Mouse (Mus musculus): ENCODE measurements at regions not wholly inside any gene's neighbourhood (a gene's known extent, or its start where the extent isn't known, plus 50 kb on each side); places are given as distances from the start of the nearest gene placed in this dataset.

DNA sequence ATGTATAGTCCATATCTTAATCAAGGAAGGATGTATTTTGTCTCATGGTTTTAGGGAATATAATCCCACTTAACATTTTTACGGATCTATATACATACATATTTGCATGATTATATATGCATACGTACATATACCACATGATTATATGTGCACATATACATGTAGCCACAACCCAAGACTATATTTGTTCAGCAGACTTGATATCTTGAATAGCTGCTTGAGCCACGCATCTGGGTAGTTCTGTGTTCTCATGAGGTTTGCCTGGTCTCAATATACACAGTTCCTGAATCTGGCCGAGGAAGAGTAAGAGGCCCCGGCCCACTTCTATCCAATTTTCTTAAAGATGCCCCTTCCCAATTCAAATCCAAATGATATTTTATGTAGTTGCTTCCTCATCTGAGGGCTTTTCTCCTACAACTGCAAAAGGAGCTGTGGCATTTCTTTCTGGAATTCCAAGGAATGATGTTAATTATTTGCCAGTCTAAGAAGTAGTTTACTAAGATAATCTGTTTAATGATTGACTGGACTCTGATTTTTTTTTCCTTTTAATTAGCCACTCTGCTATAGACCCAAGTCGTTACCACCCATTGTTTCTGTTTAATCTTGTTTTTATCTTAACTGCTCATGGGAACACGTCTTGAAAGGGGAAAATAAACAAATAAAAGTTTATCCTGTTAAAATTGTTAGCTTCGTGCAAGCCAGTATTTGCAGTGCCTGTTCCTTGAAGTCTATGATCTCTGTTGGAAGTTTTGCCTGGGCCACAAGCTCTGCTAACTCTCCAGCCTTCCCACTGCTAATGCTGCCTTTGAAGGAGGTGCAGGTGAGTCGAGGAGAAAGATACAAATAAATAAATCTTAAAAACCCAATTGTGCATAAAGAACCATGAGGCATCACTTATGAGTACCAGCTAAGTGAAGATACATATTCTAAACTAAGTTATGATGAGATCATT, 112.9 kb upstream of the Kitl start:
- no peak for DNase-seq (ENCODE audit: low spot score in 2 of 2)

DNA sequence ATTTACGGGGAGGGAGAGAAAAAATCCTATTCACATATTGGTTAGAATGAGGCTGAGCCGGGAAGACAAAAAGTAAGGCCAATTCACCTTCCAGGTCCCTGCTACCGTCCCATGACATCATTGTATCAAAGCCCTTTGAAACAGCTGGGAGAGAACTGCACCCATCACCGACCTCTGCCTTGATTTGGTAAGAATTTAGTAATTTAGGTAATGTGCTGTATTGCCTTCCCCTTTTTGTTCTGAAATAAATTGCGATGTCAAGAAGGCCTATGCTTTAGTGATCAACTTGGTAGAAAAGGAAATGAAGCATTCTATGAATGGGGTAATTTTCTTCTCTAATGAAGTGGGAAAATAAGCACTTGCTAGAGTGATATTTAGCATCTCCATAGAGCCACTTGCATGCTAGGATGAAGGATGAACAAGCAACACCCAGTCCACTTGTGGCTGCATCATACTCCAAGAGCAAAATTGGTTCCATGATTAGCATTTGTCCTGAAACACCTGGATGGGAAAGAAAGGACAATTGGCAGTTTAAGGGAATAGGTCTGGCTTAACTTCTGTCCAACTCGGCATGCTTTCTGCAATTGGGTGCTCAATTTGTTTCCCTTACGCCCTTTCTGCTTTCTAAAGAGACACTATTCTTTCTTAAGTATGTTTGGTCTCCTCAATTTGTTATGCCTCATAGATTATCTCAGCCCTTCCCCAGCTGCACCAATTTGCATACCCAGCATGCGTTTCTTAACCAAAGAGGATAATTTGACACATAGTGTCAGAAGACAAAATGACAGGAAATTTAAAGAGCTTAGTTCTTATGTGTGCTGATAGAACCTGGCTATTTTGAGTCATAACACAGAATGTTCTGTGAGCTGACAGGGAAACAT, 114.2 kb upstream of the Kitl start:
- no peak for DNase-seq (ENCODE audit: low spot score in 2 of 2)

DNA sequence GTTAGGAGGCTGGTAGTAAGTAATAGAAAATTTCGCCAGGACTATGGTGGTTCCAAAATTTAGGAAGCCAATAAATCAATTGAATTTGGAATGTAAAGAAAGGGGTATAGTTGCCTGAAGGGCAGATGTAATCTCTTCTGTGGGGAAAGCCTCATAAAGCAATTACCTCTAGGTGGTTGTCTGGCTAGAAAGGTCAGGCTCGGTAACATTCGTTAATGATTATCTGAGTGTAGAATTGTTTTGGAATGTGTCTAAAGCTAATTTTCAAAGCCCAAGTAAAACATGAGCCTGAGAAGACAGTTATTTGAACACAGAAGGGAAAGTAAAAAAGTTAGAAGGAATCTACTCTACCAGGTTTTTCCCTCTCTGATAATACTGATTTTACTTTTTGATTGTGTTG, 121.4 kb upstream of the Kitl start:
- DNase-seq (ENCODE audit: low spot score in 2 of 2) = no peak

DNA sequence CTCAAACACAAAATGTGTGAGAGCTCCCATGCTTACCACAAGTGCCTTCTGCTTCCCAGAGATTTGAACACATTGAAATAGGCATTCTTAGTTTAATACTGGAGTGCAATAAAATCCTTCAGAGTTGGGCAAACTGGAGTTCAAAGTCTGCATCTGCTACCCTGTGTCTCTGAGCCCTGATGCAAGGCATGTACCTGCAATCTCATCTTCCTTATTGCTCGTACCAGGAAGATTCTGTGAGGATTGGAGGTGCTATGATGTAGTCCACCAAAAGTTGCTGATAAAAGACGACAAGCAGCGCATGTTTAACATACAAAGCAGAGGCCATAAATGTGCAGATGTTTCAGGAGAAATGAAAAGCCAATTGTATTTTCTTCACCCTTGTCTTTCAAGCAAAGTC, 123.5 kb upstream of the Kitl start:
- DNase-seq (ENCODE audit: low spot score in 2 of 2) = no peak

DNA sequence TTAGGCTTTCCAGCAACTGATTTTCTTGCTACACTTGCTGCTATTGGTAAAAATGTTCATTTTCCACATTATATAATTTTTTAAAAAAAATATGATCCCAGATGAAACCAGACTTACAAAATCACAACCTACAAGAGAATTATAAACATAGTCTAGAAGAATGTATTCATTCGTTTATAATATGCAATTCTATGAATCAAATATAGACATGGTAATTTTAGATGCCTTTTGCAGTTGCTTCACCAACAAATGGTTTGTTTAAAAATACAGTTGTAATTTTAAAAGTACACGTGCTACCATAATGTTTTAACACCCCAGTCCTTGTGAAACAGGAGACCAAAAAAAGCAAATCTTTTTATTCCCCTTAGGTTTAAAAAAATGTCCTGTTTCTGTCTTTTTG, 122.4 kb upstream of the Csl start:
- DNase-seq (ENCODE audit: low spot score in 2 of 2) = no peak

DNA sequence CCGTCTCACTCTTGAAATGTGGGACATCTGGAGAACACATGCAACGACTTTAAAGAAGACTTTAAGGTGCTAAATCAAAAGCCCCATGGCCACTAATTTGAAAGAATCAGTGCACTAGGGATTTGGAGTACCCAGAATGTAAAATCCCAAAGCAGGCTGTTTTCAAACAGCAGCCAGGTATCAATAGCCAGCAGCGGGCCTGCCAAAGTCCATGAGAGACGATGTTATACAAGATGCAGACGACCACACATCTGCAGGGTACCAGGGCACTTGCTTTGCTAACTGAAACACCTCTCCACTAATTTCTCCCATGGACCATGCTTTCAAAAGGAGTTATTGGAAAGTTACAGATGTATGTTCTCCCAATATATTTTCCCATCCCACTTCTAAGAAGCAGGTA, 119.9 kb upstream of the Csl start:
- no peak for DNase-seq (ENCODE audit: low spot score in 2 of 2)

DNA sequence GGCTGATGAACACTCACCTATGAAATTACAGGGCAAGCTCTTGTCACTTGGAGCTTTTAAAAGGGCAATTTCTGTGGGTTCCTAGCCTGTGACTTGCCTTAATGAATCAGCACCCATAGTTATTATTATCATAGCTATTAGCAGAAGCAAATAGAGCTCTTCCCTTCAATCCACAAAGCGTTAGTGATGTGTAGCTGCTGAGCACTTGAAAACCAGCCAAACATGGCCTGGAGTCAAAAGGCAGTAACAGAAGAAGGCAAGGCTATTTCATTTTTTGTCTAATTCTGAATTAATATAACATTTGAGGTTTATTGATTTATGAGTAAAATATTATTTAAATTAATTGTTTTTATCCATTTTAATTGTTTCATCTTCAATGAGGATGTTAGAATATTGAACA, 105.3 kb upstream of the Csl start:
- DNase-seq (ENCODE audit: low spot score in 2 of 2) = no peak

DNA sequence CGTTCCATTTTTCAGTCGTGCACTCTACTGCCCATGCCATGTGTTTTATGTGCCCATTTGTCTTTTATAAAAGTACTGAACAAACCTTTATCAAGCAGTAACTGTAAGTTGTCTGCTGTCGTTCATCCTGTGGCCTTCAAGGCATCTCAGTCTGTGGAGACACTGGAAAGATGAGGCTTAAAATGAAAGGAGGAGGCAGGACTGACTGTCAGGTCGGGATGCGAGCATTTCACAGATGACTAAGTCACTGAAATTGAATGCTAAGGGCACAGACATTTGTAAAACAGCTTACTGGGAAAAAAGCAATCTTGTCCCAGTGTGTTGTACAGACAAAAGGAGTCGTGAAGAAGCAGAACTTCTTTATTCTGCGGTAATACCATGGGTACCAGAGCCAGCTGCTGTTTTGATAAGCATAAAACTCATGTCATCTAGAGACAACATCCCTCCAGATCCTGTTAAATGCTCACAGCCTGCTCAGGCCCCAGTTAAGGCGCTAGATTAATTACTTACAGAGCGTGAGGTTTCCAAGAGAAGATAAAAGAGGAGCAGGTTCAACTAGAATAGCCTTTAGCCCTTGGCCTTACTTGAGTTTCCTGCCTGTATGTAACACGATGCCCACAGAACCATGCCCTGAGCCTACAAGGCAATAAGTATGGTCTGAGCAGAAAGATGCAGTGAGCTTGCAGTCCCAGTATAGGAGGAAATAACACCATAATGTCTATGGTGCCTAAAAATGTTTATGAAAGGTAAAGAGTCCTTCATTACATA, 101.0 kb upstream of the Csl start:
- no peak for DNase-seq (ENCODE audit: low spot score in 2 of 2)

DNA sequence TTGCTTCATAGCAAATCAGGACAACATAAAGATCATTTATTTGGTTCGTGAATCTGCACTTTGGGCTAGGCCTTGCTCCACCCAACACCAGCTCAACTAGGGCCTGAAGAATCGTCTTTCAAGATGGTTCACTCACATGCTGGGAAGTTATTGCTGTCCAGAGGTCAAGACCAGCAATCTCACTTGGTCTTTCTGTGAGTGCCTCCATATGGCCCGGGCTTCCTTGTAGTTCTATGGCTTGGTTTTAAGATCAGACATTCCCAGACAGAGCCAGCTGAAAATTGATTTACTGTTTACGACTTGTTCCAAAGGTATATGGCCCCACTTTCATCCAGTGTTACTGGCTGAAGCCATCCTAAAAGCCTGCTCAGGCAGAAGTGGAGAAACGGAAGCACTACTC, 84.7 kb upstream of the Csl start:
- no peak for DNase-seq (ENCODE audit: low spot score in 2 of 2)

DNA sequence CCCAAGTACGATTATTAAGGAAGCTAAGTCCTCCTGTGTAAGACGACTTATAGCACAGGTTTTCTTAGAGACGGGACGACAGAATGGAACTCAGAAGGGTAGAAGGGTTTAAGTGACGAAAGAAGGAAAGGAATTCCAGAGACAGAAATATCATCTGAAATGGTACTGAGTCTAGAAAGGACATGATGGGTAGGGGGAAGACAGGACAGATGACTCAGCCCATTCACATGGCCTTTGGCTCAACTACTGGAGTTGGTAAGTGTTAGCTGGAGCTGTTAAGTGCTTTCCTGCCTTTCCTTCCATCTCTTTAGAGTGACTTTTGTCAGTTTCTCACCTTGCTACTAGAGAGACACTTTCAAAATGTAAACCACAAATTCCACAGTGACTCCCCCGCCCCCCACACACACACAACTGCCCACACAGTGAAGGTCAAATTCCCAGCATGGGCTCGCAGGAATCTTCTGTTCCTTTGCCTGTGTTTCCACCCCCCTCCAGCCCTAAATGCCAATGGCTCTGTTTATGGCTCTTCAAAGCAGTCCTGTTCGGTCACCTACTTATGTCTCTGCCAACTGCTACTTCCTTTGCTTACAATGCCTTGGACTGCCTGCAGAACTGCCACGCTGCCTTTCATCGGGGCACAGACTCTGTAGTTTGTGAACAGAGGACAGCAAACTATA, 81.8 kb upstream of the Csl start:
- no peak for DNase-seq (ENCODE audit: low spot score in 2 of 2)

DNA sequence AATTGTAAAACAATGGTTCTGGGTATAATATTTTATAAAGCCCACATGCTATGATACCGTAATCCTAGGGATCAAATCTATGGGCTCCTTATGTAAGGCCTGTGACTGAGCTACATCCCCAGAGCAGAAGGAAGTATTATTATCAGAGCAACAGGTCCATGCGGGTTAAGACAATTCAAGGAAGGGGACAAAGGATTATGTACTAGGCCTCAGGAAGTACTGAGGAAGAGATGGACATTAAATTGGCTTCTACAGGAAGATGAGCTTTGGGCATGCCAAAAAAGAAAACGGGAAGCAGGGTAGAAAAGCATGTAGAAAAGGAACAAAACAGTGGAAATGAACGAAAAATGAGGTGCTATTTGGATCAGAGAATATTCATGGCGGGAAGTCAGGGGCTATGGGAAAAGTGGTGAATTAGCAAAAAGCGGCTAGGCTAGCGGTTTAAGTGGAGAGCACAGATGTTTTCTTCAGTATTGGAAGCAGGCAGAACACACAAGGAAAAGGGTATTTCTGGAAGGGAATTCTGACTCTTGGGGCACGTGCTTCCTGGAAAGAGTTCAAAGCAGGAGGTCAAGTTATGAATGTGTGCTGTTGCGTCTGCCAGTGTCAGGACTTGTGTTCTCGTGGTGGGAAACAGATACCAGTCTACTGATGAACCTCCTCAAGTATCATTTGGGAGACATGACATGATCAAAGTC, 80.9 kb upstream of the Csl start:
- no peak for DNase-seq (ENCODE audit: low spot score in 2 of 2)

DNA sequence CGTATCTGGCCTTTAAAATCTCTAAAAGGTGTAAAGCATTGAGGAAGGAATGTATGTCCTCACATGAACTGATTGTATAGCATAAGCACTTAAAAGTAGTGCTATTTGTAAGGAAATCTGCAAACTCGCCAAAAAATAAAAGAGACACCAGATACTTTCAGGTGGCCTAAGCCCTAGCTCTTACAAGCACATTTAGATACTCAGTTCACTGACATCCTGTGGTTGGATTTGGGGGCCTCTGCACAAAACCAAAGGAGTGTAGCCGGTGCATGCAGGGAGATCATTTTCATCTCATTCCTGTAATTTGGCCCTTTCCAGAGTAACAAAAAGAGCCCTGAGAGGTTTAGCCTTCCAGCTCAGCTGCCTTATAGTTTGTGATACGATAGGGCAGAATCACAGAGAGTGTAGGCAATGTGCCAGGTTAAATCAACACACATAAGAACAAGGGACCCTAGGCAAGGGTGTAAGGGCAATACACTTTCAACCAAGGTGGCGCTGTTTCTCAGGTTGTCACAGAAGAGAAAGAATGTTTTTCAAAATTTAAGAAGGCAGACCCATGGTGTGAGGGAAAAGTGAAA, 77.5 kb upstream of the Csl start:
- no peak for DNase-seq (ENCODE audit: low spot score in 2 of 2)

DNA sequence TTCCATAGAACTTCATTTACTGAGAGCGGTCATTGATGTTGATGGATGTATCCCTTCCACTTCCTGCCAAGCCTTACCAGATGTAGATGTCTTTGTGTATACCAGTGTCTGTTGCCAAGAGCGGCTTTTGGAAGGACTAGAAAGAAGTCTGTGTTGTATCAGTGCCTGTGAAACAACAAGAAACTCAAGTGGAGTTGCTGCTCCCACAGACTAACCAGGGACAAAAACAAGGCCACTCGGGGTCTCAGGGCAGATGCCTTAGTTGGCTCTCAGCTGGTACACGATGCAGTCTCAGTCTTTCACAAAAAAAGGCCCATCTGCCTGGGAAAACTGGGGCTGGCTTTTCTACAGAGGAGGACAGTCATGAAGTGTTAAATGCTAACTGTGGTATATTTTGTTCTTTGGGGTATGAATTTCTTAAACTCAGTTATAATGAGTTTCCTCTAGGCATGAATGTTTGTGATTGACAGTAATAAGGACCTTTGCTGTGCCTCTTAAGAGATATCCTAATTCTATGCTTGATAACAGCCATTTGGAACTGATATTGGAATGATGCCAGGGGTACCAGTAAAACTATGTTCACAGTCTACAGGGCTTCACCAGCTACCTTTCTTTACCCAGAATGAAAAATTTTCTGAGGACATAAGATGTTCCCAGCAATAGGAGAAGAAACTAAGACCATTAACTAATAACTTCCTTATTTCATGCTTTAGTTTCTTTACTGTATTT, 75.6 kb upstream of the Csl start:
- DNase-seq (ENCODE audit: low spot score in 2 of 2) = no peak

DNA sequence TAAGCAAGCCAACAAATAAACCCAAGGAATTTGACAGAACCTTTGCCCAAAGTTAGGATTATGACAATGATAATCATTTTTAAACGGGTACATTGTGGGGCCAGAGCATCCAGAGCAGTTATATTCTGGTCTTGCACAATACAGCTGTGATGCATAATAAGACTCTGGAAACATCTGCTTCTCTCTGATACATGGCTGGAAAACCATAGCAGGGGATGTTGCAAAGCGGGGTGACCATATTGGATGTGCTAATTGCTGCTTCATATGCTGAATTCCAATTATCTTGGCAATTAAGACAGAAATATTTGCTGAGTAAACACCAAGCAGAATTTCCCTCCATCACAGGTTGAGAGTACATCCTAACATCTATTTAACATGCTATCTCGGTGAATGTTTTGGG, 70.5 kb upstream of the Csl start:
- no peak for DNase-seq (ENCODE audit: low spot score in 2 of 2)

DNA sequence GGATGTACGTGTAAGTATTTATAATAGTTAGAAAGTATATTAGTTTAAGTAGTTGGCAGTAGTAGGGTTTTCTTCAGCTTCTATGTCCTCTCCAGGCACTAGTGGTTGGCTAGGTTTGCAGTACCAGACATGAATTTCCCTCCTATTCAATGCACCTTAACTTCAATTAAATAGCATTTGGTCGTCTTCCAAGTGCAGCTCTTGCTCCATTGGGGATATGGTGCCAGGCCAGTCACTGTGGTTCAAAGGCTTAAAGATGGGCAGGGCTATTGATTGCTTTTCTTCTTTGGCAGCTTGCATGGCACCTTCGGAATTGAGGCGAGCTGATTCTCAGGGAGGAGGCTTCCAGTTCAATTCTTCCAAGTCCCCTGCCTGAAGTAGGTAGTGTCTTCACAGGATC, 68.0 kb upstream of the Csl start:
- no peak for DNase-seq (ENCODE audit: low spot score in 2 of 2)

DNA sequence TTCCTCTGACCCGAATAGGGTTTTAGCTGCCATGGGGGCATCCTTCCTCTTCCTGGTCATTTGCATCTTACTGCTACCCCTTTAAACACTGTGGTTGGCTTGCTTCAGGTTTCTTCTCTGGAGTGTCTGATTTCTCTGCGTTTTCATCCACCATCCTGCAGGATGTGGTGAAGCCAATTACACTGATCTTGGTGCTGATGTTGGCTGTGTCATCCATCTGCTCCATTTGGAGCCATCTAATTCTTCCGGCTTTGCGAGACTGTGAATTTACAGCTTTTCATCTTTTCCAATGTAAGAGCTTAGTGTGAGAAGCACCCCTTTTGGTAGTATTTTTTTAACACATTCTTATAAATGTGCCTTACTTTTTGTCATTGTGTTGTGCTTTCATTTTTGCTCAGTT, 66.4 kb upstream of the Csl start:
- no peak for DNase-seq (ENCODE audit: low spot score in 2 of 2)

DNA sequence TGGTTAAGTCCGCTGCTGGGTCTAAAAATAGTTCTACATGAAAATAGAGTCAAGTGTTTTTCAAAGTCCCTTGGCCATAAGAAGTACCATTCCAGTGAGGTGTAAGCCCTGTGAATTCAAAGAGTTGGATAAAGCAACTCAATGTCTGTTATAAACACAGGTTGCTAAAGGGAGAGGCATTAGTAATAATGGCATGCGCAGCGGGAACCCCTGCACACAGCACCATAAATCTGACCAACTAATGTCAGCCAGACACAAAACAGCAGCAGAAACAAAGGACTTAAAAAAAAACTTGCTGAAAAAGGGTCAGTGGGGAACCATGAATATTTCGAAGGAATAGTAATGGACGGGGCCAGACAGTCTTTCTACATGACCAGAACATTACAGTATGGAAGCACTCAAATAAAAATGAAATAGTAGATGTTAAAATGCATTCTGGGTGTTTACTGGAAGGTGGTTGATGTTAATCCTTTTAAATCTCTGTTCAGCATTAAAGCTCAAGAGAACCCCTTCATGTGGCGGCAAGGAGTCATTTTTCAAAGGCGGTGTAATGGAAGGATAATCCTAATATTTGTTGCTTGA, 52.7 kb upstream of the Csl start:
- no peak for DNase-seq (ENCODE audit: low spot score in 2 of 2)

DNA sequence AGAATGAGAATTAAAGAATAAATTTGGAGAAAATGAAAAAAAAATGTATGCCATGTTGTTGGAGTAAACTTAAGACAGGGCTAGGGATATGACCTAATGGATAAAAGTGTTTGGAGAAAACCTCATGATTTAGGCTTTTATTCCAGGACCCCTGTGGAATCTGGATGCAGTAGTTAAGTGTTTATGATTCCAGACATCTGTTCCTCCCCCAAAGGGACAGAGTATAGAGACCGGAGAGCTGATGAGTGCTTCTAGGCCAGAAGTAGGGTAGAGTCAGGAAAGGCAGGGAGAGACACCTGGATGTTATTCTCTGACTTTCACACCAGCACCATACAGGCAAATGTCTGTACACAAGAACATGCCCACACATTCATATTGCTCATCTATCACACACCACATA, 52.0 kb upstream of the Csl start:
- DNase-seq (ENCODE audit: low spot score in 2 of 2) = no peak

Data from adrenal gland, adult 18-20 months (tissue).